Mouse (Mus musculus) cerebellum, adult 8-10 months (tissue): Measurements from ENCODE around the gene Hist1h3b.

Source experiments
- DNase-seq: peaks from one replicate; pipeline ENCODE4 v3.0.0; 2022

Gene Hist1h3b

GRCm38 (mm10) chr13:23739069-23739921 is 12.8 kb upstream of the Hist1h3b start:
- peak; percentile 83 for DNase-seq

- DNase-seq = no peak
Observed at GRCm38 (mm10) chr13:23739922-23740252, 12.2 kb upstream of the Hist1h3b start.

- no peak for DNase-seq
Observed at GRCm38 (mm10) chr13:23740256-23740840, 11.7 kb upstream of the Hist1h3b start.

GRCm38 (mm10) chr13:23740910-23741309 is 11.2 kb upstream of the Hist1h3b start:
- no peak for DNase-seq

GRCm38 (mm10) chr13:23742007-23742406 is 10.1 kb upstream of the Hist1h3b start:
- no peak for DNase-seq

GRCm38 (mm10) chr13:23743215-23743614 is 8.9 kb upstream of the Hist1h3b start:
- no peak for DNase-seq

- DNase-seq = no peak
Observed at GRCm38 (mm10) chr13:23743963-23744362, 8.1 kb upstream of the Hist1h3b start.

- DNase-seq = no peak
Observed at GRCm38 (mm10) chr13:23744421-23745380, 7.4 kb upstream of the Hist1h3b start.

- DNase-seq = peak; percentile 78
Observed at GRCm38 (mm10) chr13:23745381-23746161, 6.5 kb upstream of the Hist1h3b start, which contains the start of gene Hist1h3c. Gene Hist1h3c, minus strand, starts transcription at chr13:23745602.

GRCm38 (mm10) chr13:23746201-23747080 is 5.6 kb upstream of the Hist1h3b start, which contains the start of gene Hist1h2bb:
Gene Hist1h2bb, plus strand, starts transcription at chr13:23746734.
- peak; percentile 73 for DNase-seq

GRCm38 (mm10) chr13:23747081-23747891 is 4.8 kb upstream of the Hist1h3b start:
- DNase-seq = no peak

- no peak for DNase-seq
Observed at GRCm38 (mm10) chr13:23747892-23748288, 4.2 kb upstream of the Hist1h3b start.

GRCm38 (mm10) chr13:23749563-23750121 is 2.4 kb upstream of the Hist1h3b start:
- no peak for DNase-seq

GRCm38 (mm10) chr13:23750839-23751477 is 1.1 kb upstream of the Hist1h3b start, which contains the start of gene Hist1h2ab:
Gene Hist1h2ab, plus strand, starts transcription at chr13:23751126.
- DNase-seq = peak; percentile 45

GRCm38 (mm10) chr13:23751478-23751956 is 550 bp upstream of the Hist1h3b start:
- no peak for DNase-seq

- no peak for DNase-seq
Observed at GRCm38 (mm10) chr13:23752742-23753172, 690 bp downstream of the Hist1h3b start.

GRCm38 (mm10) chr13:23753314-23754078 is 1.4 kb downstream of the Hist1h3b start:
- DNase-seq = no peak

GRCm38 (mm10) chr13:23755000-23755399 is 2.9 kb downstream of the Hist1h3b start:
- no peak for DNase-seq
